Mouse (Mus musculus): ENCODE data around the gene Mrpl4. TPM values are rescaled to one million over a fixed set of nuclear protein-coding genes. Genes with fewer than 3 reads are reported as not detected.
"Not testable (repeated sequence)": the region's sequence is repeated elsewhere in the genome, so short reads cannot be mapped to it uniquely, and the experiment has no call there.

Mrpl4 gene
- total RNA-seq, 2 experiments from 2014 or later, result 44.5 to 63.6 TPM

GRCm38 (mm10) chr9:20983169-20983568 is 19.4 kb upstream of the Mrpl4 start:
- no peak for ATAC-seq (ENCODE audit: poor library complexity, severe bottlenecking)

- no peak for ATAC-seq (ENCODE audit: poor library complexity, severe bottlenecking)
Measured at GRCm38 (mm10) chr9:20986952-20987686, 15.4 kb upstream of the Mrpl4 start.

GRCm38 (mm10) chr9:20987953-20988352 is 14.6 kb upstream of the Mrpl4 start:
- ATAC-seq (ENCODE audit: poor library complexity, severe bottlenecking), result no peak

GRCm38 (mm10) chr9:20990861-20991260 is 11.7 kb upstream of the Mrpl4 start:
- no peak for ATAC-seq (ENCODE audit: poor library complexity, severe bottlenecking)

- no peak for ATAC-seq (ENCODE audit: poor library complexity, severe bottlenecking)
Measured at GRCm38 (mm10) chr9:20991587-20991986, 11.0 kb upstream of the Mrpl4 start.

- ATAC-seq (ENCODE audit: poor library complexity, severe bottlenecking), result no peak
Measured at GRCm38 (mm10) chr9:20993165-20993898, 9.2 kb upstream of the Mrpl4 start.

GRCm38 (mm10) chr9:20995069-20995468 is 7.5 kb upstream of the Mrpl4 start:
- ATAC-seq (ENCODE audit: poor library complexity, severe bottlenecking), result no peak

GRCm38 (mm10) chr9:20997065-20997464 is 5.5 kb upstream of the Mrpl4 start:
- peak; percentile 75 for ATAC-seq (ENCODE audit: poor library complexity, severe bottlenecking)

- not testable (repeated sequence) for ATAC-seq (ENCODE audit: poor library complexity, severe bottlenecking)
Measured at GRCm38 (mm10) chr9:20998337-20998736, 4.2 kb upstream of the Mrpl4 start.

- ATAC-seq (ENCODE audit: poor library complexity, severe bottlenecking), result no peak
Measured at GRCm38 (mm10) chr9:21000811-21001210, 1.7 kb upstream of the Mrpl4 start.

- no peak for ATAC-seq (ENCODE audit: poor library complexity, severe bottlenecking)
Measured at GRCm38 (mm10) chr9:21001651-21002200, 812 bp upstream of the Mrpl4 start.

GRCm38 (mm10) chr9:21002270-21002626 is 290 bp upstream of the Mrpl4 start:
- ATAC-seq (ENCODE audit: poor library complexity, severe bottlenecking), result no peak

GRCm38 (mm10) chr9:21007313-21007952 is 4.9 kb downstream of the Mrpl4 start:
- ATAC-seq (ENCODE audit: poor library complexity, severe bottlenecking), result no peak

- no peak for ATAC-seq (ENCODE audit: poor library complexity, severe bottlenecking)
Measured at GRCm38 (mm10) chr9:21008007-21008406, 5.5 kb downstream of the Mrpl4 start.

GRCm38 (mm10) chr9:21010362-21010761 is 7.8 kb downstream of the Mrpl4 start:
- no peak for ATAC-seq (ENCODE audit: poor library complexity, severe bottlenecking)

GRCm38 (mm10) chr9:21010939-21011541 is 8.5 kb downstream of the Mrpl4 start:
- not testable (repeated sequence) for ATAC-seq (ENCODE audit: poor library complexity, severe bottlenecking)

- ATAC-seq (ENCODE audit: poor library complexity, severe bottlenecking), result no peak
Measured at GRCm38 (mm10) chr9:21011846-21012312, 9.3 kb downstream of the Mrpl4 start.

- no peak for ATAC-seq (ENCODE audit: poor library complexity, severe bottlenecking)
Measured at GRCm38 (mm10) chr9:21012368-21012767, 9.8 kb downstream of the Mrpl4 start.

- peak; percentile 84 for ATAC-seq (ENCODE audit: poor library complexity, severe bottlenecking)
Measured at GRCm38 (mm10) chr9:21014691-21015570, 12.4 kb downstream of the Mrpl4 start.

GRCm38 (mm10) chr9:21015571-21016130 is 13.1 kb downstream of the Mrpl4 start, which contains the start of gene Icam1:
Gene Icam1 (plus strand): TSS chr9:21015985.
- ATAC-seq (ENCODE audit: poor library complexity, severe bottlenecking), result peak; percentile 51

Data from megakaryocyte, adult 5-6 weeks (primary cell).